Mouse (Mus musculus): Measurements from ENCODE around the gene Chka. TPM values are rescaled to one million over a fixed set of nuclear protein-coding genes. Genes with fewer than 3 reads are reported as not detected.

Chka gene
- total and polyA plus RNA-seq, 3 experiments: 7.6 to 13.0 (median 10.1) TPM

- in situ Hi-C loops (cut with MboI; ENCODE audit: low pct_ligation_motif_present, low pct_unique_long_range_greater_than_20kb, low sequenced_read_pairs): no loop called here
Measured at GRCm38 (mm10) chr19:3896208-3896607, 44.6 kb downstream of the Chka start.

GRCm38 (mm10) chr19:3897557-3897956, 46.0 kb downstream of the Chka start:
- no peaks in the 10 kb centered on the region for H3K79me2 ChIP-seq (replicated peaks; ENCODE audit: control insufficient read depth, extremely low read depth, insufficient read depth, poor library complexity, severe bottlenecking)
- in situ Hi-C loops (cut with MboI; ENCODE audit: low pct_ligation_motif_present, low pct_unique_long_range_greater_than_20kb, low sequenced_read_pairs): no loop called here
- H3K9ac ChIP-seq (ENCODE audit: insufficient read depth, low read depth): no peak overlapping the region
- H3K27ac ChIP-seq (ENCODE audit: insufficient read depth, low read depth): no peak overlapping the region
- H3K9me3 ChIP-seq (replicated peaks; ENCODE audit: low read length): no peaks in the 10 kb centered on the region
- no peak overlapping the region for H3K4me2 ChIP-seq (ENCODE audit: insufficient read depth, low read depth, poor library complexity, severe bottlenecking)
- no peak overlapping the region for H3K4me3 ChIP-seq (replicated peaks in 1 of 3; ENCODE audit: low read depth in 2 of 3, low read length in 2 of 3, poor library complexity in 1 of 3)
- TF ChIP-seq MXI1 (IDR thresholded peaks at IDR 0.05; ENCODE audit: low read depth, low read length): no peak
- no peak for TF ChIP-seq POLR2AphosphoS2 (IDR thresholded peaks at IDR 0.05; ENCODE audit: low read depth, low read length)
- TF ChIP-seq POLR2A (IDR thresholded peaks at IDR 0.05; ENCODE audit: low read depth, low read length): no peak
- TF ChIP-seq RCOR1 (conservative IDR thresholded peaks at IDR 0.05; ENCODE audit: low read depth, low read length): no peak
- TF ChIP-seq SIN3A (IDR thresholded peaks at IDR 0.05; ENCODE audit: low read length): no peak
- TF ChIP-seq USF2 (conservative IDR thresholded peaks at IDR 0.05; ENCODE audit: low read depth, low read length): no peak
- TF ChIP-seq HCFC1 (IDR thresholded peaks at IDR 0.05; ENCODE audit: low read depth, low read length): no peak
- no peak for TF ChIP-seq MAX (IDR thresholded peaks at IDR 0.05; ENCODE audit: low read length)
- TF ChIP-seq JUND (conservative IDR thresholded peaks at IDR 0.05; ENCODE audit: low read depth, low read length): no peak
- TF ChIP-seq TCF12 (IDR thresholded peaks at IDR 0.05; ENCODE audit: low read depth, low read length): no peak
- TF ChIP-seq UBTF (IDR thresholded peaks at IDR 0.05; ENCODE audit: low read depth, low read length): no peak
- no peak for TF ChIP-seq ZC3H11A (IDR thresholded peaks at IDR 0.05; ENCODE audit: low read depth, low read length)
- no peak for TF ChIP-seq SMC3 (IDR thresholded peaks at IDR 0.05; ENCODE audit: low read depth, low read length)
- TF ChIP-seq RAD21 (IDR thresholded peaks at IDR 0.05; ENCODE audit: low read depth, low read length): no peak
- TF ChIP-seq EP300 (IDR thresholded peaks at IDR 0.05; ENCODE audit: low read length): no peak
- DNase-seq (ENCODE audit: extremely low read depth): no peak
- dilution Hi-C loops (cut with MboI; ENCODE audit: extremely low pct_ligation_motif_present, extremely low pct_unique_long_range_greater_than_20kb, low sequenced_read_pairs): no loop called here
- peaks cover 70 to 87% of the 10 kb centered on the region in 2 experiments for H3K36me3 ChIP-seq (replicated peaks in 1 of 2; ENCODE audit: control insufficient read depth in 1 of 2, insufficient read depth in 1 of 2, low read length in 1 of 2)
- peaks cover 11 to 27% of the 10 kb centered on the region in 2 experiments for H3K4me1 ChIP-seq (ENCODE audit: control insufficient read depth in 1 of 2, insufficient read depth in 2 of 2)
- H3K27me3 ChIP-seq (replicated peaks): no peaks in the 10 kb centered on the region

More at GRCm38 (mm10) chr19:3896208-3896607, 44.6 kb downstream of the Chka start:
- Histone ChIP-seq H3K4me3 (replicated peaks in 1 of 3; ENCODE audit: low read depth in 2 of 3, low read length in 2 of 3, poor library complexity in 1 of 3) (no peak overlapping the region), H3K4me1 (ENCODE audit: control insufficient read depth in 1 of 2, insufficient read depth in 2 of 2) (peaks cover 11 to 19% of the 10 kb centered on the region in 2 experiments), H3K27ac (ENCODE audit: insufficient read depth, low read depth) (no peak overlapping the region), H3K9ac (ENCODE audit: insufficient read depth, low read depth) (no peak overlapping the region), H3K9me3 (replicated peaks; ENCODE audit: low read length) (no peaks in the 10 kb centered on the region), H3K4me2 (ENCODE audit: insufficient read depth, low read depth, poor library complexity, severe bottlenecking) (no peak overlapping the region), H3K36me3 (replicated peaks in 1 of 2; ENCODE audit: control insufficient read depth in 1 of 2, insufficient read depth in 1 of 2, low read length in 1 of 2) (peaks cover 68 to 86% of the 10 kb centered on the region in 2 experiments), H3K27me3 (replicated peaks) (no peaks in the 10 kb centered on the region), H3K79me2 (replicated peaks; ENCODE audit: control insufficient read depth, extremely low read depth, insufficient read depth, poor library complexity, severe bottlenecking) (no peaks in the 10 kb centered on the region)
- no peak for DNase-seq (ENCODE audit: extremely low read depth)
- TF ChIP-seq NRF1 (IDR thresholded peaks at IDR 0.05; ENCODE audit: low read depth, low read length) (no peak), SIN3A (IDR thresholded peaks at IDR 0.05; ENCODE audit: low read length) (no peak), CHD1 (IDR thresholded peaks at IDR 0.05; ENCODE audit: low read depth, low read length) (no peak), NELFE (IDR thresholded peaks at IDR 0.05; ENCODE audit: low read depth, low read length) (no peak), E2F4 (IDR thresholded peaks at IDR 0.05; ENCODE audit: insufficient replicate concordance, low read depth, low read length) (no peak), BHLHE40 (IDR thresholded peaks at IDR 0.05; ENCODE audit: low read depth, low read length) (no peak), MYC (IDR thresholded peaks at IDR 0.05; ENCODE audit: low read depth, low read length) (no peak), MEF2A (IDR thresholded peaks at IDR 0.05; ENCODE audit: borderline replicate concordance, low read depth, low read length) (no peak), SMC3 (IDR thresholded peaks at IDR 0.05; ENCODE audit: low read depth, low read length) (no peak), UBTF (IDR thresholded peaks at IDR 0.05; ENCODE audit: low read depth, low read length) (no peak), PAX5 (IDR thresholded peaks at IDR 0.05; ENCODE audit: low read length) (no peak), IRF4 (IDR thresholded peaks at IDR 0.05; ENCODE audit: low read depth, low read length) (no peak)
- dilution Hi-C loops (cut with MboI; ENCODE audit: extremely low pct_ligation_motif_present, extremely low pct_unique_long_range_greater_than_20kb, low sequenced_read_pairs): no loop called here
